8 mouse cellular contexts compared by ENCODE assay signal in genomic region chr2:163685287-163685686, GRCm38 (mm10). TPM values are rescaled to one million over a fixed set of nuclear protein-coding genes. Genes with fewer than 3 reads are reported as not detected.
DNase-seq lines count a peak whose midpoint lies in the region; ATAC-seq and TF ChIP-seq lines count a peak whose summit lies in the region.
"Had no signal": no experiment of that assay in that cellular context is flagged by ENCODE, and none has a peak within 500 bp of the region (broad histone marks: within the 10 kb centered on the region; RNA-seq: fewer than 3 reads in every experiment).

No protein-coding gene starts in this region.

- WGBS in hindbrain, embryonic 13.5 days, result 67% methylated on average over 4 of the region's 4 CpGs
- 73% methylated on average over 4 of the region's 4 CpGs for WGBS in hindbrain, embryonic 10.5 days
- WGBS in midbrain, embryonic 11.5 days, result 70% methylated on average over 4 of the region's 4 CpGs
- WGBS in midbrain, embryonic 14.5 days, result 59% methylated on average over 4 of the region's 4 CpGs
- 15% methylated on average over 4 of the region's 4 CpGs for WGBS in heart, postnatal 0 days
- WGBS in stomach, embryonic 15.5 days, result 28% methylated on average over 4 of the region's 4 CpGs

- no peak overlapping the region for H3K4me3 ChIP-seq in hindbrain, embryonic 13.5 days
- no peak overlapping the region for H3K4me3 ChIP-seq in hindbrain, embryonic 10.5 days
- no peak overlapping the region for H3K4me3 ChIP-seq in midbrain, embryonic 11.5 days (ENCODE audit: low read depth, low read length)
- H3K4me3 ChIP-seq in midbrain, embryonic 14.5 days (replicated peaks; ENCODE audit: low read depth, low read length), result no peak overlapping the region
- no peak overlapping the region for H3K4me3 ChIP-seq in heart, postnatal 0 days (ENCODE audit: low read depth, low read length)
- H3K4me3 ChIP-seq in stomach, embryonic 15.5 days (replicated peaks), result no peak overlapping the region

- no peak for ATAC-seq in hindbrain, embryonic 13.5 days (ENCODE audit: low FRiP score)
- ATAC-seq in midbrain, embryonic 11.5 days (ENCODE audit: low FRiP score), result no peak
- ATAC-seq in midbrain, embryonic 14.5 days (ENCODE audit: low FRiP score, low TSS enrichment), result no peak
- peak; percentile 37 for ATAC-seq in heart, postnatal 0 days (ENCODE audit: insufficient read depth, low read depth)
- ATAC-seq in stomach, embryonic 15.5 days (ENCODE audit: insufficient read depth, low FRiP score, low read depth), result no peak; the same call in 1 of the 2 replicates

- H3K4me2 ChIP-seq in hindbrain, embryonic 13.5 days, result no peak overlapping the region
- no peak overlapping the region for H3K4me2 ChIP-seq in midbrain, embryonic 11.5 days
- H3K4me2 ChIP-seq in midbrain, embryonic 14.5 days (ENCODE audit: low read length), result no peak overlapping the region
- H3K4me2 ChIP-seq in heart, postnatal 0 days (ENCODE audit: low read depth, low read length), result no peak overlapping the region
- H3K4me2 ChIP-seq in stomach, embryonic 15.5 days, result 0 out of 2 replicates have a peak overlapping the region, but pooled peaks have one; percentile 2

- TF ChIP-seq CTCF in heart, postnatal 0 days (IDR thresholded peaks at IDR 0.05; ENCODE audit: low read depth), result no peak

- H3K27ac ChIP-seq in hindbrain, embryonic 13.5 days, result peak overlapping the region; percentile 55; the same call in 1 of the 2 replicates
- H3K27ac ChIP-seq in hindbrain, embryonic 10.5 days, result no peak overlapping the region
- no peak overlapping the region for H3K27ac ChIP-seq in midbrain, embryonic 11.5 days (ENCODE audit: low read depth, low read length)
- no peak overlapping the region for H3K27ac ChIP-seq in midbrain, embryonic 14.5 days (replicated peaks; ENCODE audit: low read depth, low read length)
- H3K27ac ChIP-seq in heart, postnatal 0 days (ENCODE audit: low read depth), result peak overlapping the region; percentile 98
- H3K27ac ChIP-seq in stomach, embryonic 15.5 days, result peak overlapping the region; percentile 67; the same call in 1 of the 2 replicates

- no peaks in the 10 kb centered on the region for H3K27me3 ChIP-seq in hindbrain, embryonic 13.5 days
- H3K27me3 ChIP-seq in hindbrain, embryonic 10.5 days (ENCODE audit: insufficient read depth, poor library complexity, severe bottlenecking), result no peaks in the 10 kb centered on the region
- H3K27me3 ChIP-seq in midbrain, embryonic 11.5 days (ENCODE audit: control insufficient read depth, insufficient read depth, low read length), result no peaks in the 10 kb centered on the region
- no peaks in the 10 kb centered on the region for H3K27me3 ChIP-seq in midbrain, embryonic 14.5 days (ENCODE audit: control insufficient read depth, insufficient read depth, low read length)
- no peaks in the 10 kb centered on the region for H3K27me3 ChIP-seq in heart, postnatal 0 days (ENCODE audit: control insufficient read depth, insufficient read depth, low read length)
- no peaks in the 10 kb centered on the region for H3K27me3 ChIP-seq in stomach, embryonic 15.5 days (replicated peaks)

- H3K9ac ChIP-seq in hindbrain, embryonic 13.5 days, result no peak overlapping the region
- no peak overlapping the region for H3K9ac ChIP-seq in midbrain, embryonic 11.5 days (ENCODE audit: low read length)
- no peak overlapping the region for H3K9ac ChIP-seq in midbrain, embryonic 14.5 days (replicated peaks; ENCODE audit: low read length)
- no peak overlapping the region for H3K9ac ChIP-seq in heart, postnatal 0 days (replicated peaks; ENCODE audit: low read depth, low read length)
- H3K9ac ChIP-seq in stomach, embryonic 15.5 days, result no peak overlapping the region

- H3K36me3 ChIP-seq in hindbrain, embryonic 13.5 days, result no peaks in the 10 kb centered on the region
- H3K36me3 ChIP-seq in hindbrain, embryonic 10.5 days, result peaks cover 9% of the 10 kb centered on the region
- no peaks in the 10 kb centered on the region for H3K36me3 ChIP-seq in midbrain, embryonic 11.5 days (ENCODE audit: control insufficient read depth, insufficient read depth, low read length)
- no peaks in the 10 kb centered on the region for H3K36me3 ChIP-seq in midbrain, embryonic 14.5 days (ENCODE audit: control insufficient read depth, insufficient read depth, low read length)
- H3K36me3 ChIP-seq in heart, postnatal 0 days (replicated peaks; ENCODE audit: control insufficient read depth, insufficient read depth, low read length), result no peaks in the 10 kb centered on the region
- no peaks in the 10 kb centered on the region for H3K36me3 ChIP-seq in stomach, embryonic 15.5 days

- H3K4me1 ChIP-seq in hindbrain, embryonic 13.5 days (replicated peaks), result peaks cover 22% of the 10 kb centered on the region
- peaks cover 27% of the 10 kb centered on the region for H3K4me1 ChIP-seq in hindbrain, embryonic 10.5 days (replicated peaks)
- peaks cover 5% of the 10 kb centered on the region for H3K4me1 ChIP-seq in midbrain, embryonic 11.5 days (ENCODE audit: control insufficient read depth, insufficient read depth, low read length)
- H3K4me1 ChIP-seq in midbrain, embryonic 14.5 days (ENCODE audit: control insufficient read depth, insufficient read depth, low read length), result peaks cover under 1% of the 10 kb centered on the region
- peaks cover 59% of the 10 kb centered on the region for H3K4me1 ChIP-seq in heart, postnatal 0 days (ENCODE audit: control insufficient read depth, insufficient read depth)
- H3K4me1 ChIP-seq in stomach, embryonic 15.5 days, result peaks cover 26% of the 10 kb centered on the region

- no peaks in the 10 kb centered on the region for H3K9me3 ChIP-seq in hindbrain, embryonic 13.5 days
- no peaks in the 10 kb centered on the region for H3K9me3 ChIP-seq in hindbrain, embryonic 10.5 days
- H3K9me3 ChIP-seq in midbrain, embryonic 11.5 days (ENCODE audit: control insufficient read depth, low read length), result no peaks in the 10 kb centered on the region
- no peaks in the 10 kb centered on the region for H3K9me3 ChIP-seq in midbrain, embryonic 14.5 days (ENCODE audit: control insufficient read depth, low read length)
- H3K9me3 ChIP-seq in heart, postnatal 0 days (replicated peaks; ENCODE audit: control insufficient read depth, low read length), result no peaks in the 10 kb centered on the region
- no peaks in the 10 kb centered on the region for H3K9me3 ChIP-seq in stomach, embryonic 15.5 days

- no peak for DNase-seq in hindbrain, embryonic 10.5 days (ENCODE audit: low spot score)
- DNase-seq in midbrain, embryonic 11.5 days (ENCODE audit: low spot score, missing footprints), result peak; percentile 33
- DNase-seq in midbrain, embryonic 14.5 days, result no peak
- DNase-seq in heart, postnatal 0 days (ENCODE audit: low spot score), result peak; percentile 35
- no peak for DNase-seq in thymus, postnatal 25 days
- DNase-seq: left cerebral cortex, postnatal 4 days had no signal

- TF ChIP-seq EP300 in heart, postnatal 0 days (IDR thresholded peaks at IDR 0.05; ENCODE audit: low read depth), result no peak

RNA-seq across cellular contexts. Expression of gene Pkig, which starts 27.1 kb away (rescaled TPM):
- 110 and 119 TPM in 2 replicates for polyA plus RNA-seq in hindbrain, embryonic 13.5 days (2015; fragmentation: Nextera tagmentation; extraction: Ambion mirVana)
- polyA plus RNA-seq in hindbrain, embryonic 10.5 days (2016; fragmentation: Nextera tagmentation; extraction: Ambion mirVana), result 158 and 185 TPM in 2 replicates
- polyA plus RNA-seq in midbrain, embryonic 11.5 days (2014; fragmentation: Nextera tagmentation; extraction: Ambion mirVana), result 153 and 162 TPM in 2 replicates
- 115 and 128 TPM in 2 replicates for polyA plus RNA-seq in midbrain, embryonic 14.5 days (2014; fragmentation: Nextera tagmentation; extraction: Ambion mirVana)
- total RNA-seq in heart, postnatal 0 days (2014; rRNA removed; ENCODE audit: low replicate concordance), result 363 and 431 TPM in 2 replicates
- polyA plus RNA-seq in heart, postnatal 0 days (2015; fragmentation: Nextera tagmentation; extraction: Ambion mirVana), result 495 and 511 TPM in 2 replicates
- 105 and 117 TPM in 2 replicates for polyA plus RNA-seq in stomach, embryonic 15.5 days (2015; fragmentation: Nextera tagmentation; extraction: Ambion mirVana)

RNA-seq across cellular contexts. Expression of gene Serinc3, which starts 40.4 kb away (rescaled TPM):
- polyA plus RNA-seq in hindbrain, embryonic 13.5 days (2015; fragmentation: Nextera tagmentation; extraction: Ambion mirVana), result 37.5 and 38.7 TPM in 2 replicates
- polyA plus RNA-seq in hindbrain, embryonic 10.5 days (2016; fragmentation: Nextera tagmentation; extraction: Ambion mirVana), result 24.2 and 25.6 TPM in 2 replicates
- 35.0 and 38.8 TPM in 2 replicates for polyA plus RNA-seq in midbrain, embryonic 11.5 days (2014; fragmentation: Nextera tagmentation; extraction: Ambion mirVana)
- 30.9 and 39.3 TPM in 2 replicates for polyA plus RNA-seq in midbrain, embryonic 14.5 days (2014; fragmentation: Nextera tagmentation; extraction: Ambion mirVana)
- total RNA-seq in heart, postnatal 0 days (2014; rRNA removed; ENCODE audit: low replicate concordance), result 181 and 193 TPM in 2 replicates
- 61.3 and 62.4 TPM in 2 replicates for polyA plus RNA-seq in heart, postnatal 0 days (2015; fragmentation: Nextera tagmentation; extraction: Ambion mirVana)
- polyA plus RNA-seq in stomach, embryonic 15.5 days (2015; fragmentation: Nextera tagmentation; extraction: Ambion mirVana), result 46.3 and 49.1 TPM in 2 replicates

Comparison
In these comparisons a context has a peak if more than half of its experiments do, and no peak if none do; other contexts are left out.
1. H3K27ac ChIP-seq: peak in hindbrain, embryonic 13.5 days (single experiment), heart, postnatal 0 days (single experiment) and stomach, embryonic 15.5 days (single experiment); none in hindbrain, embryonic 10.5 days (single experiment), midbrain, embryonic 11.5 days (single experiment) and midbrain, embryonic 14.5 days (single experiment).
2. DNase-seq: peak in midbrain, embryonic 11.5 days (single experiment) and heart, postnatal 0 days (single experiment); none in hindbrain, embryonic 10.5 days (single experiment), midbrain, embryonic 14.5 days (single experiment) and thymus, postnatal 25 days (single experiment).